Mouse (Mus musculus) hindbrain, embryonic 14.5 days (tissue): ENCODE results near the gene Fastkd5. TPM values are rescaled to one million over a fixed set of nuclear protein-coding genes. Genes with fewer than 3 reads are reported as not detected.

Source experiments
- ATAC-seq: fragments of 200-750 bp; cut with Nextera tagmentation; 2 replicates; pipeline ENCODE4 v1.8.0; 2017; ENCODE audit warnings: moderate number of reproducible peaks, mild to moderate bottlenecking, moderate TSS enrichment, moderate library complexity; ENCODE audit not compliant: low FRiP score
- DNase-seq: peaks from one replicate; pipeline ENCODE4 v3.0.0-alpha.2; 2015; ENCODE audit warnings: low spot score
- H3K27ac ChIP-seq: fragments of 300-500 bp; sonication (generic); 2 replicates; pipeline ENCODE4 v1.5.1; 2014; ENCODE audit warnings: mild to moderate bottlenecking, moderate library complexity
- H3K27me3 ChIP-seq: fragments of 300-500 bp; sonication (generic); 2 replicates; pipeline ENCODE4 v1.6.1; 2014; ENCODE audit warnings: mild to moderate bottlenecking, low read length, mixed read lengths; ENCODE audit not compliant: control insufficient read depth, insufficient read depth
- H3K36me3 ChIP-seq: fragments of 300-500 bp; sonication (generic); replicated peaks from 2 replicates; pipeline ENCODE4 v1.6.1; 2014; ENCODE audit not compliant: control insufficient read depth, insufficient read depth
- H3K4me1 ChIP-seq: fragments of 300-500 bp; sonication (generic); replicated peaks from 2 replicates; pipeline ENCODE4 v1.6.1; 2014; ENCODE audit warnings: antibody characterized with exemption, low read length, mixed read lengths; ENCODE audit not compliant: control insufficient read depth, insufficient read depth
- H3K4me2 ChIP-seq: fragments of 300-500 bp; sonication (generic); replicated peaks from 2 replicates; pipeline ENCODE4 v1.6.1; 2014; ENCODE audit warnings: mild to moderate bottlenecking, moderate library complexity
- H3K4me3 ChIP-seq: fragments of 300-500 bp; sonication (generic); replicated peaks from 2 replicates; pipeline ENCODE4 v1.5.1; 2014; ENCODE audit warnings: mild to moderate bottlenecking, low read length
- H3K9ac ChIP-seq: fragments of 300-500 bp; sonication (generic); 2 replicates; pipeline ENCODE4 v1.6.1; 2014
- H3K9me3 ChIP-seq: fragments of 300-500 bp; sonication (generic); 2 replicates; pipeline ENCODE4 v1.6.1; 2016; ENCODE audit warnings: low read length; ENCODE audit not compliant: control insufficient read depth
- WGBS: fragments of 180-500 bp; shearing (Covaris S2); extraction: QIAGEN DNeasy Blood & Tissue Kit; methylation state at CpG from one replicate; pipeline ENCODE4 v1.1.7; 2014; 5-methylcytosine and 5-hydroxymethylcytosine counted together
- polyA plus RNA-seq: library from polyadenylated mRNA; unstranded; fragments of >200 nt; fragmentation: Nextera tagmentation; extraction: Ambion mirVana; gene quantifications from 2 replicates; pipeline ENCODE4 v1.2.1, GENCODE M21; 2014

Fastkd5 gene
- polyA plus RNA-seq, 1 experiment from 2014 or later = 11.5 TPM

- ATAC-seq = no peak
- Histone ChIP-seq H3K9me3 (no peaks in the 10 kb centered on the region), H3K9ac (no peak overlapping the region), H3K4me3 (no peak overlapping the region), H3K27me3 (no peaks in the 10 kb centered on the region), H3K4me2 (no peak overlapping the region), H3K27ac (no peak overlapping the region), H3K36me3 (peaks cover 51% of the 10 kb centered on the region), H3K4me1 (no peaks in the 10 kb centered on the region)
- no peak for DNase-seq
- 94% methylated on average over 7 of the region's 7 CpGs for WGBS
Observed at GRCm38 (mm10) chr2:130618972-130619371, 10.9 kb downstream of the Fastkd5 start.

GRCm38 (mm10) chr2:130613091-130613490, 16.7 kb downstream of the Fastkd5 start:
- WGBS = 63% methylated on average over 3 of the region's 3 CpGs
- no peak overlapping the region for H3K4me2 ChIP-seq
- ATAC-seq (no peak), DNase-seq (no peak)
- H3K9me3 ChIP-seq = no peaks in the 10 kb centered on the region
- no peak overlapping the region for H3K27ac ChIP-seq
- no peaks in the 10 kb centered on the region for H3K27me3 ChIP-seq
- H3K9ac ChIP-seq = no peak overlapping the region
- H3K4me3 ChIP-seq = no peak overlapping the region
- H3K36me3 ChIP-seq = peaks cover 43% of the 10 kb centered on the region
- no peaks in the 10 kb centered on the region for H3K4me1 ChIP-seq

GRCm38 (mm10) chr2:130602195-130602594, 27.6 kb downstream of the Fastkd5 start:
- no peak for DNase-seq
- no peak overlapping the region for H3K9ac ChIP-seq
- H3K27ac ChIP-seq = no peak overlapping the region
- no peaks in the 10 kb centered on the region for H3K4me1 ChIP-seq
- no peak for ATAC-seq
- H3K4me2 ChIP-seq = no peak overlapping the region
- no peaks in the 10 kb centered on the region for H3K9me3 ChIP-seq
- no peak overlapping the region for H3K4me3 ChIP-seq
- peaks cover 67% of the 10 kb centered on the region for H3K36me3 ChIP-seq
- no peaks in the 10 kb centered on the region for H3K27me3 ChIP-seq
- 87% methylated on average over 4 of the region's 4 CpGs for WGBS

GRCm38 (mm10) chr2:130598399-130598798, 31.4 kb downstream of the Fastkd5 start:
- no peak for ATAC-seq
- no peak overlapping the region for H3K4me2 ChIP-seq
- no peak overlapping the region for H3K9ac ChIP-seq
- no peak overlapping the region for H3K4me3 ChIP-seq
- DNase-seq = no peak
- no peak overlapping the region for H3K27ac ChIP-seq
- no peaks in the 10 kb centered on the region for H3K27me3 ChIP-seq
- H3K36me3 ChIP-seq = peaks cover 85% of the 10 kb centered on the region
- 81% methylated on average over 3 of the region's 3 CpGs for WGBS
- H3K4me1 ChIP-seq = no peaks in the 10 kb centered on the region
- no peaks in the 10 kb centered on the region for H3K9me3 ChIP-seq

- Histone ChIP-seq H3K9ac (no peak overlapping the region), H3K36me3 (peaks cover 84% of the 10 kb centered on the region), H3K27ac (no peak overlapping the region), H3K4me1 (no peaks in the 10 kb centered on the region), H3K4me2 (no peak overlapping the region), H3K9me3 (no peaks in the 10 kb centered on the region), H3K4me3 (no peak overlapping the region), H3K27me3 (no peaks in the 10 kb centered on the region)
- peak; percentile 65 for DNase-seq
- peak; percentile 17; the same call in 1 of the 2 replicates for ATAC-seq
- 7% methylated on average over 1 of the region's 1 CpGs for WGBS
Observed at GRCm38 (mm10) chr2:130597601-130598010, 32.2 kb downstream of the Fastkd5 start.

- Histone ChIP-seq H3K36me3 (peaks cover 78% of the 10 kb centered on the region), H3K4me2 (no peak overlapping the region), H3K9me3 (no peaks in the 10 kb centered on the region), H3K27me3 (no peaks in the 10 kb centered on the region), H3K9ac (no peak overlapping the region), H3K4me1 (no peaks in the 10 kb centered on the region), H3K27ac (no peak overlapping the region), H3K4me3 (no peak overlapping the region)
- ATAC-seq (no peak), DNase-seq (no peak)
- 90% methylated on average over 1 of the region's 1 CpGs for WGBS
Observed at GRCm38 (mm10) chr2:130595596-130595995, 34.2 kb downstream of the Fastkd5 start.

- ATAC-seq (no peak), DNase-seq (no peak)
- Histone ChIP-seq H3K27ac (no peak overlapping the region), H3K4me3 (no peak overlapping the region), H3K4me2 (no peak overlapping the region), H3K9ac (no peak overlapping the region), H3K27me3 (no peaks in the 10 kb centered on the region), H3K36me3 (peaks cover 40% of the 10 kb centered on the region), H3K4me1 (no peaks in the 10 kb centered on the region), H3K9me3 (no peaks in the 10 kb centered on the region)
- WGBS = 100% methylated on average over 2 of the region's 2 CpGs
Observed at GRCm38 (mm10) chr2:130591016-130591415, 38.8 kb downstream of the Fastkd5 start.

GRCm38 (mm10) chr2:130589761-130590160, 40.1 kb downstream of the Fastkd5 start:
- Histone ChIP-seq H3K4me1 (no peaks in the 10 kb centered on the region), H3K4me2 (no peak overlapping the region), H3K4me3 (no peak overlapping the region), H3K27me3 (no peaks in the 10 kb centered on the region), H3K36me3 (peaks cover 29% of the 10 kb centered on the region), H3K9me3 (no peaks in the 10 kb centered on the region), H3K9ac (no peak overlapping the region), H3K27ac (no peak overlapping the region)
- 97% methylated on average over 2 of the region's 2 CpGs for WGBS
- DNase-seq = no peak
- ATAC-seq = no peak

- Histone ChIP-seq H3K4me1 (no peaks in the 10 kb centered on the region), H3K4me2 (no peak overlapping the region), H3K36me3 (peaks cover 26% of the 10 kb centered on the region), H3K9me3 (no peaks in the 10 kb centered on the region), H3K4me3 (no peak overlapping the region), H3K27me3 (no peaks in the 10 kb centered on the region), H3K9ac (no peak overlapping the region), H3K27ac (no peak overlapping the region)
- DNase-seq = no peak
- ATAC-seq = no peak
- 52% methylated on average over 4 of the region's 4 CpGs for WGBS
Observed at GRCm38 (mm10) chr2:130589157-130589556, 40.7 kb downstream of the Fastkd5 start.

- Histone ChIP-seq H3K4me2 (no peak overlapping the region), H3K9me3 (no peaks in the 10 kb centered on the region), H3K36me3 (peaks cover 23% of the 10 kb centered on the region), H3K4me1 (no peaks in the 10 kb centered on the region), H3K4me3 (no peak overlapping the region), H3K27me3 (no peaks in the 10 kb centered on the region), H3K27ac (no peak overlapping the region), H3K9ac (no peak overlapping the region)
- 84% methylated on average over 2 of the region's 2 CpGs for WGBS
- ATAC-seq = no peak
- DNase-seq = no peak
Observed at GRCm38 (mm10) chr2:130588373-130588772, 41.5 kb downstream of the Fastkd5 start.
